ENCODE assay signal across 11 mouse cellular contexts in genomic region chr11:76253918-76254264, GRCm38 (mm10). TPM values are rescaled to one million over a fixed set of nuclear protein-coding genes. Genes with fewer than 3 reads are reported as not detected.
DNase-seq lines count a peak whose midpoint lies in the region; ATAC-seq and TF ChIP-seq lines count a peak whose summit lies in the region.
"Had no signal": no experiment of that assay in that cellular context is flagged by ENCODE, and none has a peak within 500 bp of the region (broad histone marks: within the 10 kb centered on the region; RNA-seq: fewer than 3 reads in every experiment).

No protein-coding gene starts in this region.

- H3K9ac ChIP-seq in hindbrain, postnatal 0 days (replicated peaks; ENCODE audit: low read length): no peak overlapping the region
- H3K9ac ChIP-seq in neural tube, embryonic 13.5 days: 0 out of 2 replicates have a peak overlapping the region, but pooled peaks have one; percentile 35

- no peaks in the 10 kb centered on the region for H3K4me1 ChIP-seq in hindbrain, postnatal 0 days (ENCODE audit: insufficient read depth, low read length)
- H3K4me1 ChIP-seq in neural tube, embryonic 13.5 days (replicated peaks): peaks cover 33% of the 10 kb centered on the region

- no peak overlapping the region for H3K4me2 ChIP-seq in hindbrain, postnatal 0 days (ENCODE audit: low read depth, low read length)
- no peak overlapping the region for H3K4me2 ChIP-seq in neural tube, embryonic 13.5 days

- no peak overlapping the region for H3K4me3 ChIP-seq in hindbrain, postnatal 0 days (ENCODE audit: low read length)
- no peak overlapping the region for H3K4me3 ChIP-seq in neural tube, embryonic 13.5 days

- no peak for TF ChIP-seq CTCF in hindbrain, postnatal 0 days (IDR thresholded peaks at IDR 0.05; ENCODE audit: low read depth)

- H3K27me3 ChIP-seq in hindbrain, postnatal 0 days (ENCODE audit: insufficient read depth, low read length): no peaks in the 10 kb centered on the region
- no peaks in the 10 kb centered on the region for H3K27me3 ChIP-seq in neural tube, embryonic 13.5 days

- no peak for ATAC-seq in hindbrain, postnatal 0 days
- peak; percentile 70 for ATAC-seq in neural tube, embryonic 13.5 days (ENCODE audit: low read depth)
- ATAC-seq in granulocyte monocyte progenitor cell, adult 5-6 weeks (replicated peaks; ENCODE audit: poor library complexity, severe bottlenecking): no peak

- no peaks in the 10 kb centered on the region for H3K9me3 ChIP-seq in hindbrain, postnatal 0 days (ENCODE audit: low read length)
- H3K9me3 ChIP-seq in neural tube, embryonic 13.5 days: no peaks in the 10 kb centered on the region

- peaks cover 17% of the 10 kb centered on the region for H3K36me3 ChIP-seq in hindbrain, postnatal 0 days (ENCODE audit: insufficient read depth, low read length)
- peaks cover 43% of the 10 kb centered on the region for H3K36me3 ChIP-seq in neural tube, embryonic 13.5 days

- peak; percentile 47 for DNase-seq in cerebellum, adult 9-11 months
- no peak for DNase-seq in cerebellum, adult 11 months
- DNase-seq in kidney, postnatal 10 days: peak; percentile 26
- DNase-seq in kidney, postnatal 25 days: no peak
- DNase-seq in hindbrain, postnatal 0 days (ENCODE audit: low spot score): peak; percentile 24
- DNase-seq in right cerebral cortex, postnatal 25 days: no peak

- WGBS in hindbrain, postnatal 0 days: 57% methylated on average over 4 of the region's 4 CpGs
- 51% methylated on average over 4 of the region's 4 CpGs for WGBS in neural tube, embryonic 13.5 days

- no peak overlapping the region for H3K27ac ChIP-seq in hindbrain, postnatal 0 days
- peak overlapping the region; percentile 72 for H3K27ac ChIP-seq in neural tube, embryonic 13.5 days (replicated peaks)
- H3K27ac ChIP-seq: macrophage had no signal

RNA-seq across cellular contexts. Expression of gene Glod4, which starts 10.4 kb away (rescaled TPM):
- total RNA-seq in hindbrain, postnatal 0 days (2014; rRNA removed): 34.2 and 39.8 TPM in 2 replicates
- 116 and 118 TPM in 2 replicates for polyA plus RNA-seq in hindbrain, postnatal 0 days (2015; fragmentation: Nextera tagmentation; extraction: Ambion mirVana)
- 108 and 112 TPM in 2 replicates for polyA plus RNA-seq in neural tube, embryonic 13.5 days (2015; fragmentation: Nextera tagmentation; extraction: Ambion mirVana)
- 69.2 and 126 TPM in 2 replicates for total RNA-seq in granulocyte monocyte progenitor cell, adult 5-6 weeks (2014; fragmentation: Nextera tagmentation)
- 302 and 358 TPM in 2 replicates for total RNA-seq in granulocyte monocyte progenitor cell, adult 5-6 weeks (2017)

RNA-seq across cellular contexts. Expression of gene Mrm3, which starts 10.4 kb away (rescaled TPM):
- total RNA-seq in hindbrain, postnatal 0 days (2014; rRNA removed): 11.9 and 19.2 TPM in 2 replicates
- 22.5 and 22.8 TPM in 2 replicates for polyA plus RNA-seq in hindbrain, postnatal 0 days (2015; fragmentation: Nextera tagmentation; extraction: Ambion mirVana)
- 19.7 and 20.8 TPM in 2 replicates for polyA plus RNA-seq in neural tube, embryonic 13.5 days (2015; fragmentation: Nextera tagmentation; extraction: Ambion mirVana)
- total RNA-seq in granulocyte monocyte progenitor cell, adult 5-6 weeks (2014; fragmentation: Nextera tagmentation): 19.7 and 26.3 TPM in 2 replicates
- 28.5 and 30.5 TPM in 2 replicates for total RNA-seq in granulocyte monocyte progenitor cell, adult 5-6 weeks (2017)

RNA-seq across cellular contexts. Expression of gene Gemin4, which starts 36.4 kb away (rescaled TPM):
- total RNA-seq in hindbrain, postnatal 0 days (2014; rRNA removed): 14.8 and 17.4 TPM in 2 replicates
- polyA plus RNA-seq in hindbrain, postnatal 0 days (2015; fragmentation: Nextera tagmentation; extraction: Ambion mirVana): 7.0 and 9.3 TPM in 2 replicates
- polyA plus RNA-seq in neural tube, embryonic 13.5 days (2015; fragmentation: Nextera tagmentation; extraction: Ambion mirVana): 14.6 and 16.9 TPM in 2 replicates
- total RNA-seq in granulocyte monocyte progenitor cell, adult 5-6 weeks (2014; fragmentation: Nextera tagmentation): 21.6 and 21.9 TPM in 2 replicates
- 18.2 and 19.1 TPM in 2 replicates for total RNA-seq in granulocyte monocyte progenitor cell, adult 5-6 weeks (2017)

RNA-seq across cellular contexts. Expression of gene Dbil5, which starts 36.5 kb away (rescaled TPM):
- not detected in 2 replicates for total RNA-seq in hindbrain, postnatal 0 days (2014; rRNA removed)
- 0.34 and 0.54 TPM in 2 replicates for polyA plus RNA-seq in hindbrain, postnatal 0 days (2015; fragmentation: Nextera tagmentation; extraction: Ambion mirVana)
- 0.73 and 0.76 TPM in 2 replicates for polyA plus RNA-seq in neural tube, embryonic 13.5 days (2015; fragmentation: Nextera tagmentation; extraction: Ambion mirVana)
- total RNA-seq in granulocyte monocyte progenitor cell, adult 5-6 weeks (2014; fragmentation: Nextera tagmentation): not detected in 2 replicates
- not detected in 2 replicates for total RNA-seq in granulocyte monocyte progenitor cell, adult 5-6 weeks (2017)
- total RNA-seq: adrenal gland, postnatal 36 days; common myeloid progenitor, adult 5-6 weeks had no signal
- polyA plus RNA-seq: macrophage had no signal

Comparison
In these comparisons a context has a peak if more than half of its experiments do, and no peak if none do; other contexts are left out.
1. DNase-seq: peak in cerebellum, adult 9-11 months (single experiment), kidney, postnatal 10 days (single experiment) and hindbrain, postnatal 0 days (single experiment); none in cerebellum, adult 11 months (single experiment), kidney, postnatal 25 days (0 of 2) and right cerebral cortex, postnatal 25 days (single experiment).